Mouse (Mus musculus) left cerebral cortex, adult 6 months (tissue): ENCODE measurements around the gene Mccc1. TPM values are rescaled to one million over a fixed set of nuclear protein-coding genes. Genes with fewer than 3 reads are reported as not detected.

Source experiments
- long read RNA-seq, 2 experiments: library from polyadenylated mRNA; unstranded; transcript quantifications; one replicate each; pipeline ENCODE4 v2.0.0; 2019 to 2020
- polyA plus RNA-seq: library from polyadenylated mRNA; unstranded; fragments of <200 nt; fragmentation: Nextera tagmentation; gene quantifications from 2 replicates; pipeline ENCODE4 v1.2.3, GENCODE M21; 2021

The Mccc1 gene
- 13.4 and 15.7 TPM in 2 replicates for polyA plus RNA-seq
- long read RNA-seq, experiment 1, transcript Mccc1-201 (19 exons, 2,455 nt) = major isoform, 86 of 142 reads
- long read RNA-seq, experiment 1, partial matches to known transcripts = 24 of 142 reads
- long read RNA-seq, experiment 1, other reads (novel, unspliced or antisense) = 32 of 142 reads
- long read RNA-seq, experiment 2, transcript Mccc1-201 (19 exons, 2,455 nt) = major isoform, 13 of 25 reads
- long read RNA-seq, experiment 2, partial matches to known transcripts = 5 of 25 reads
- long read RNA-seq, experiment 2, other reads (novel, unspliced or antisense) = 7 of 25 reads

DNA sequence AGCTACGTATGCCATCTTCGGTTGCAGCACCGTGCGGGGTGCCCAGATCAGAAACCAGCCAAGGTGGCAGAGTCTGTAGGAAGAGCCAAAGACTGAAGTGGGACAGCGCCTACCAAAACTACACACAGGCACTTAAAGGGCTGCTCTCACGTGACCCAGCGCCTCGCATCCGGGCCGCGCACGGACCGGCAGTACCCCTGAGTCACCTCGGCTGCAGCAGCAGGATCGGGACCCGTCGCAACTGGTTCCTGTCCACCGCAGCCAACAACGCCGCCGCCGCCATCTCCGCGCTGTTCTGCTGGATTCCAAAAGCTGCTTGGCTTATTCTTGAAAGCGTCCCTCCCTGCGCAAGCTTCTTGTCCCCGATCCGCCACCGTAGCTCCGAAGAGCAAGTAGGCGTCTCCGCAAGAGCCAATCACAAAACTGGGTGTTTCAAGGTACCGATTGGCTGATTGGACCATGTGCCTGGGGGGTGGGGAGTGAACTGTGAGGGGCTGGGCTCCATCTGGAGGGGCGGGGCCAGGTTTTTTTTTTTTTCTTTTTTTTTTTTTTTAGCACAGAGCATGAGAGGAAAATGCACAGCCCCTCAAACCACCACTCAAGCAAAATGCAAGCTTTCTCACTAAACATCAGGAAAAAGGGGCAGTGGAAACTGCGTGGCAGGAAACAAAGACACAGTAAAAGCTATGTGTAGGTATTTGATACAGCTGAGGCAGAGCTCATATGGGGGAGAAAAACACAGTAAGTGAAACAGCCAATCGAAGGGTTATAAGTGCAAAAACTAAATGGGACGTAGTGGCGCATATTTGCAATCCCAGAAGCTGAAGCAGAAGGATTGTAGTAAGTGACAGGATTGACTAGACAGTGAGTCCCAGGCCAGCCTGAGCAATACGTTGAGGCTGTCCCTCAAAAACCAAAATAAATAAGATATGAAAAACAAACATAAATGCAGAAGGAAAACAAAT lies at the start of gene Mccc1:
Mccc1 (minus strand) TSS at position 404 of the 965 bp plus-strand sequence.

DNA sequence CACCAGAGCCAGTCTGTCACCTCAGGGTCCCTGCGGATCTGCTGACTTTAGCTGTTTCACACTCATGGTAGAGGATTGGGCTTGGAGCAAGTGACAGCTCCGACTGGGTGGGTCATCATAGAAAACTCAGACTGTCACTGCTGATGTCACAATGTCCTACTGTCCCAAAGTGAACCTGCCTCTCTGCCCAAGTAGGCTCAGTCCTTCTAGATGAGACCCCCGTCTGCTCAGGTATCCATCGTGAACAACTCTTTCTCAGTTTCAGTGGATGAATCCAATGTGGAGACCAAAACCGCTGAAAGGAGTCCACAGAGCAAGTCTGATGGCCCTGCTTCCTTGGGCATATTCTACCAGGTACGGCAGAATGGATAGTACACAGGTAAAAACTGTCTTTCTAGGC lies 63.1 kb downstream of the Mccc1 start, which contains the start of gene Dcun1d1:
Dcun1d1 (minus strand) TSS at position 101 of the 400 bp plus-strand sequence.

Other genes starting within 250 kb of the Mccc1 start
- 7.9 and 9.9 TPM in 2 replicates for gene Atp11b, start 246.6 kb downstream of the Mccc1 start, polyA plus RNA-seq
- 56.4 and 60.9 TPM in 2 replicates for gene Dcun1d1, start 63.2 kb downstream of the Mccc1 start, polyA plus RNA-seq
- not detected in 2 replicates for gene Ccdc144b, start 52.9 kb upstream of the Mccc1 start, polyA plus RNA-seq
- 31.5 and 39.1 TPM in 2 replicates for gene Acad9, start 65.3 kb upstream of the Mccc1 start, polyA plus RNA-seq
- 5.4 and 7.4 TPM in 2 replicates for gene D3Ertd254e, start 150.3 kb upstream of the Mccc1 start, polyA plus RNA-seq
- gene Qrfpr, start 221.6 kb upstream of the Mccc1 start, polyA plus RNA-seq = 4.1 and 5.6 TPM in 2 replicates